Mouse (Mus musculus): ENCODE results near the gene Shank2. TPM values are rescaled to one million over a fixed set of nuclear protein-coding genes. Genes with fewer than 3 reads are reported as not detected.

Shank2 gene
- total RNA-seq, 1 experiment = 0.94 TPM

GRCm38 (mm10) chr7:143963813-143964212 is 37.9 kb upstream of the Shank2 start:
- no peak for DNase-seq (ENCODE audit: low read depth, low spot score)
- TF ChIP-seq MAFK (IDR thresholded peaks at IDR 0.05; ENCODE audit: insufficient read depth, low read depth, low read length) (no peak), ZC3H11A (IDR thresholded peaks at IDR 0.05; ENCODE audit: borderline replicate concordance, low read depth, low read length) (no peak), ZNF384 (IDR thresholded peaks at IDR 0.05; ENCODE audit: low read depth, low read length) (no peak), HCFC1 (IDR thresholded peaks at IDR 0.05; ENCODE audit: borderline replicate concordance, insufficient read depth, low read length) (no peak), CHD2 (IDR thresholded peaks at IDR 0.05; ENCODE audit: low read depth, low read length) (no peak)
- Histone ChIP-seq H3K4me1 (ENCODE audit: control insufficient read depth in 2 of 2, insufficient read depth in 2 of 2, low read length in 2 of 2, poor library complexity in 1 of 2) (no peaks in the 10 kb centered on the region), H3K9me3 (ENCODE audit: control insufficient read depth, insufficient read depth, low read depth, low read length) (no peaks in the 10 kb centered on the region), H3K27ac (ENCODE audit: insufficient read depth, low read depth, low read length, poor library complexity, severe bottlenecking) (no peak overlapping the region), H3K9ac (ENCODE audit: insufficient read depth, low read depth, low read length, poor library complexity, severe bottlenecking) (no peak overlapping the region), H3K4me3 (ENCODE audit: insufficient read depth in 1 of 2, low read depth in 1 of 2, low read length in 2 of 2, poor library complexity in 1 of 2, severe bottlenecking in 1 of 2) (no peak overlapping the region), H3K36me3 (ENCODE audit: control insufficient read depth, insufficient read depth, low read length, poor library complexity, severe bottlenecking) (no peaks in the 10 kb centered on the region)
- in situ Hi-C loops (cut with MboI; ENCODE audit: low sequenced_read_pairs in 2 of 2, unreplicated experiment in 2 of 2) = no loop called here

- Histone ChIP-seq H3K9ac (ENCODE audit: insufficient read depth, low read depth, low read length, poor library complexity, severe bottlenecking) (no peak overlapping the region), H3K4me1 (ENCODE audit: control insufficient read depth in 2 of 2, insufficient read depth in 2 of 2, low read length in 2 of 2, poor library complexity in 1 of 2) (no peaks in the 10 kb centered on the region), H3K27ac (ENCODE audit: insufficient read depth, low read depth, low read length, poor library complexity, severe bottlenecking) (no peak overlapping the region), H3K4me3 (ENCODE audit: insufficient read depth in 1 of 2, low read depth in 1 of 2, low read length in 2 of 2, poor library complexity in 1 of 2, severe bottlenecking in 1 of 2) (no peak overlapping the region), H3K36me3 (ENCODE audit: control insufficient read depth, insufficient read depth, low read length, poor library complexity, severe bottlenecking) (no peaks in the 10 kb centered on the region), H3K9me3 (ENCODE audit: control insufficient read depth, insufficient read depth, low read depth, low read length) (no peaks in the 10 kb centered on the region)
- no peak for DNase-seq (ENCODE audit: low read depth, low spot score)
- TF ChIP-seq MAFK (IDR thresholded peaks at IDR 0.05; ENCODE audit: insufficient read depth, low read depth, low read length) (no peak), ZNF384 (IDR thresholded peaks at IDR 0.05; ENCODE audit: low read depth, low read length) (no peak), CHD2 (IDR thresholded peaks at IDR 0.05; ENCODE audit: low read depth, low read length) (no peak), HCFC1 (IDR thresholded peaks at IDR 0.05; ENCODE audit: borderline replicate concordance, insufficient read depth, low read length) (no peak), ZC3H11A (IDR thresholded peaks at IDR 0.05; ENCODE audit: borderline replicate concordance, low read depth, low read length) (no peak)
- in situ Hi-C loops (cut with MboI; ENCODE audit: low sequenced_read_pairs in 2 of 2, unreplicated experiment in 2 of 2) = no loop called here
Measured at GRCm38 (mm10) chr7:143966621-143967020, 35.1 kb upstream of the Shank2 start.

- Histone ChIP-seq H3K36me3 (ENCODE audit: control insufficient read depth, insufficient read depth, low read length, poor library complexity, severe bottlenecking) (no peaks in the 10 kb centered on the region), H3K4me1 (ENCODE audit: control insufficient read depth in 2 of 2, insufficient read depth in 2 of 2, low read length in 2 of 2, poor library complexity in 1 of 2) (peaks cover 0 to 7% of the 10 kb centered on the region in 2 experiments; a peak in 1 of 4 replicates), H3K4me3 (ENCODE audit: insufficient read depth in 1 of 2, low read depth in 1 of 2, low read length in 2 of 2, poor library complexity in 1 of 2, severe bottlenecking in 1 of 2) (peak overlapping the region; percentile 73 to 78), H3K27ac (ENCODE audit: insufficient read depth, low read depth, low read length, poor library complexity, severe bottlenecking) (no peak overlapping the region), H3K9ac (ENCODE audit: insufficient read depth, low read depth, low read length, poor library complexity, severe bottlenecking) (peak overlapping the region; percentile 57), H3K9me3 (ENCODE audit: control insufficient read depth, insufficient read depth, low read depth, low read length) (no peaks in the 10 kb centered on the region)
- DNase-seq (ENCODE audit: low read depth, low spot score) = no peak
- TF ChIP-seq ZNF384 (IDR thresholded peaks at IDR 0.05; ENCODE audit: low read depth, low read length) (no peak), CHD2 (IDR thresholded peaks at IDR 0.05; ENCODE audit: low read depth, low read length) (no peak), MAFK (IDR thresholded peaks at IDR 0.05; ENCODE audit: insufficient read depth, low read depth, low read length) (no peak), HCFC1 (IDR thresholded peaks at IDR 0.05; ENCODE audit: borderline replicate concordance, insufficient read depth, low read length) (no peak), ZC3H11A (IDR thresholded peaks at IDR 0.05; ENCODE audit: borderline replicate concordance, low read depth, low read length) (no peak)
- in situ Hi-C loops (cut with MboI; ENCODE audit: low sequenced_read_pairs in 2 of 2, unreplicated experiment in 2 of 2) = no loop called here
Measured at GRCm38 (mm10) chr7:143977491-143977830, 24.3 kb upstream of the Shank2 start.

- Histone ChIP-seq H3K9ac (ENCODE audit: insufficient read depth, low read depth, low read length, poor library complexity, severe bottlenecking) (peak overlapping the region; percentile 57), H3K27ac (ENCODE audit: insufficient read depth, low read depth, low read length, poor library complexity, severe bottlenecking) (no peak overlapping the region), H3K4me1 (ENCODE audit: control insufficient read depth in 2 of 2, insufficient read depth in 2 of 2, low read length in 2 of 2, poor library complexity in 1 of 2) (peaks cover 0 to 7% of the 10 kb centered on the region in 2 experiments; a peak in 1 of 4 replicates), H3K36me3 (ENCODE audit: control insufficient read depth, insufficient read depth, low read length, poor library complexity, severe bottlenecking) (no peaks in the 10 kb centered on the region), H3K4me3 (ENCODE audit: insufficient read depth in 1 of 2, low read depth in 1 of 2, low read length in 2 of 2, poor library complexity in 1 of 2, severe bottlenecking in 1 of 2) (peak overlapping the region; percentile 73 to 78), H3K9me3 (ENCODE audit: control insufficient read depth, insufficient read depth, low read depth, low read length) (no peaks in the 10 kb centered on the region)
- in situ Hi-C loops (cut with MboI; ENCODE audit: low sequenced_read_pairs in 2 of 2, unreplicated experiment in 2 of 2) = no loop called here
- no peak for DNase-seq (ENCODE audit: low read depth, low spot score)
- TF ChIP-seq MAFK (IDR thresholded peaks at IDR 0.05; ENCODE audit: insufficient read depth, low read depth, low read length) (no peak), ZC3H11A (IDR thresholded peaks at IDR 0.05; ENCODE audit: borderline replicate concordance, low read depth, low read length) (no peak), HCFC1 (IDR thresholded peaks at IDR 0.05; ENCODE audit: borderline replicate concordance, insufficient read depth, low read length) (no peak), CHD2 (IDR thresholded peaks at IDR 0.05; ENCODE audit: low read depth, low read length) (no peak), ZNF384 (IDR thresholded peaks at IDR 0.05; ENCODE audit: low read depth, low read length) (no peak)
Measured at GRCm38 (mm10) chr7:143977831-143978682, 23.7 kb upstream of the Shank2 start.
